Mouse (Mus musculus) mature B cell (primary cell): ENCODE results near the gene Usp22.

Experiments used
- in situ Hi-C: fragments of 300-500 bp; cut with MboI; formaldehyde crosslinking; loops from 2 replicates; pipeline ENCODE4 v1.14.3; 2019

Usp22 gene

DNA sequence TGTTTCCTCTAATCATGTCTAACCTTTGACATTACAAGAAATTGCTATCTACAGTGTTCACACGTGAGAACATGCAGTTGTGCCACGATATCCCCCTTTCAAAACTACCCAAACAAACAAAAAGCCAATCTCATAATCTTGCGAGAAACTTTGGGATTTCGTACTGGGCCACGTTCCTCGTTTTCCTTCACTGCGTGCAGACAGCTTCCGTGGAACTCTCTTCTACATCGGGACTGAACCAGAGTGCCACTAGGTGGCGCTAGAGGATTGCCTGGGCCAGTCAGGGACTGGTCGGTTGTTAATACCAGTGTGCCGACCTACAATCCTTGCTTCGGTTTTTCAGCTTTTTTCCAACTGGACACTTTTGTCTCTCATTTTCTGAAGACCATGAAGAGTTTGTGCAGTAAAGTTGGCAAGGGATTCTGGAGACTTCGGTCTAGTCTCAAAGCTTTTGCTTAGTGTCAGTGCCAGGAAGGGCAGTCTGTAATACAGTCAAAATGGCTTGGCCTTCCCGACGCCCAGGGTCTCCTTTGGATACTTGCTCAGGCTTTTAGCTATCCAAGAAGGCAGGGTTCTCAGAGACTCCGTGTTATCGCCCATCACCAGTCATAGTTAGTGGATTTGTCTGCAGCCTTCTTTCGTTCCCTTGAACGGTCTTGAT lies 70.5 kb downstream of the Usp22 start:
- in situ Hi-C loops: no loop called here

DNA sequence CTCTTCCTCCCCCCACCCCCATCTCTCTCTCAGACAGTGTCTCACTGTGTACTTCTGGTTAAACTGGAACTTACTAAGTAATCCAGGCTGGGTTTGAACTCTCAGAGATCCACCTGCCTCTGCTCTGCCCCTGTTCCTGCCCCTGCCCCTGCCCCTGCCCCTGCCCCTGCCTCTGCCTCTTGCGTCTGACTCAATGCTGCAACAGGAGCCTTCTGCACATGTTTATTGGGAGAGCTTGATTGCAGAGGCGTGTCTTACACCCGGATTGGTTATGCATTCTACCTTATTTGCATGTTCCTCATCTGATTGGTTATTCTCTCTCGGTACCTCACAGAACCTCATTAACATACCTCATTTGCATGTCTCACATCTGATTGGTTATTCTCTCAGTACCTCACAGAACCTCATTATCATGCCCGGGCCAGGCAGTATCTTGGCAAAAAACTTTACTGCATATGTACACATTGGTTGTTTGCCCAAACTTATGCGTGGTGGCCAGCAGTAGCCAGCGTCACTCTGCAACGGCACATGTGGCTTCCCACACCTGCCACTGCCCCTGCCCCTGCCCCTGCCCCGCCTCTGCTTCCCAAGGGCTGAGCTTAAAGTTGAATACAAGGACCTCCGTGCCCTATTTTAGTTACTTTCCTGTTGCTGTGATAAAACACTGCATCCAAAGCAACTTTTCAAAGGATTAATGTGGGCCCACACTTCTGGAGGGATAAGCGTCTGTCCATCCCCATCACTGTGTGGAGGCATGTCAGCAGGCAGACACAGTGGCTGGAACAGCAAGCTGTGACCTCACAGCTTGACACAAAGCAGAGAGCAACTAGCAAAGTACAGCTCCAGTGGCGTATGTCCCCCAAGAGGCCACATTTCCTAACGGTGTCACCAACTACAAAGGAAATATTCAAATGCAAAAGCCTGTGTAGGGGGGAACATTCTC lies 72.2 kb downstream of the Usp22 start:
- in situ Hi-C loops: no loop called here
